Mouse (Mus musculus) liver, embryonic 16.5 days (tissue): ENCODE data around the gene St7l. TPM values are rescaled to one million over a fixed set of nuclear protein-coding genes. Genes with fewer than 3 reads are reported as not detected.

Experiments used
- ATAC-seq: fragments of 200-750 bp; cut with Nextera tagmentation; 2 replicates; pipeline ENCODE4 v1.8.0; 2017; ENCODE audit warnings: low read depth, mild to moderate bottlenecking, moderate number of reproducible peaks, moderate library complexity
- H3K27ac ChIP-seq: fragments of 300-500 bp; sonication (generic); 2 replicates; pipeline ENCODE4 v1.5.1; 2014; ENCODE audit warnings: mild to moderate bottlenecking, low read length
- H3K27me3 ChIP-seq: fragments of 300-500 bp; sonication (generic); 2 replicates; pipeline ENCODE4 v1.6.1; 2014; ENCODE audit warnings: low read depth, low read length, mixed read lengths; ENCODE audit not compliant: control insufficient read depth, insufficient read depth
- H3K36me3 ChIP-seq: fragments of 300-500 bp; sonication (generic); 2 replicates; pipeline ENCODE4 v1.6.1; 2014; ENCODE audit warnings: mild to moderate bottlenecking; ENCODE audit not compliant: control insufficient read depth, insufficient read depth
- H3K4me1 ChIP-seq: fragments of 300-500 bp; sonication (generic); 2 replicates; pipeline ENCODE4 v1.6.1; 2014; ENCODE audit warnings: low read depth, low read length, mixed read lengths; ENCODE audit not compliant: control insufficient read depth
- H3K4me2 ChIP-seq: fragments of 300-500 bp; sonication (generic); 2 replicates; pipeline ENCODE4 v1.6.1; 2014; ENCODE audit warnings: low read depth, low read length, mixed read lengths
- H3K4me3 ChIP-seq: fragments of 300-500 bp; sonication (generic); 2 replicates; pipeline ENCODE4 v1.5.1; 2014; ENCODE audit warnings: low read depth, mild to moderate bottlenecking, low read length
- H3K9ac ChIP-seq: fragments of 300-500 bp; sonication (generic); 2 replicates; pipeline ENCODE4 v1.6.1; 2014; ENCODE audit warnings: low read depth, low read length
- H3K9me3 ChIP-seq: fragments of 300-500 bp; sonication (generic); replicated peaks from 2 replicates; pipeline ENCODE4 v1.6.1; 2016; ENCODE audit warnings: low read length; ENCODE audit not compliant: control insufficient read depth
- WGBS: fragments of 180-500 bp; shearing (Covaris S2); extraction: QIAGEN DNeasy Blood & Tissue Kit; methylation state at CpG from one replicate; pipeline ENCODE4 v1.1.7; 2014; ENCODE audit not compliant: insufficient replicate concordance; 5-methylcytosine and 5-hydroxymethylcytosine counted together
- polyA plus RNA-seq: library from polyadenylated mRNA; unstranded; fragments of >200 nt; fragmentation: Nextera tagmentation; extraction: Ambion mirVana; gene quantifications from 2 replicates; pipeline ENCODE4 v1.2.1, GENCODE M21; 2015

St7l gene
- polyA plus RNA-seq, 1 experiment from 2014 or later = 13.3 TPM

GRCm38 (mm10) chr3:104963331-104964276 lies 99.8 kb downstream of the St7l start:
- no peak overlapping the region for H3K9ac ChIP-seq
- 21% methylated on average over 12 of the region's 13 CpGs for WGBS
- no peaks in the 10 kb centered on the region for H3K36me3 ChIP-seq
- H3K4me1 ChIP-seq = peaks cover 6% of the 10 kb centered on the region
- no peak for ATAC-seq
- H3K27ac ChIP-seq = no peak overlapping the region
- H3K27me3 ChIP-seq = peaks cover 56% of the 10 kb centered on the region
- no peak overlapping the region for H3K4me2 ChIP-seq
- H3K4me3 ChIP-seq = no peak overlapping the region
- H3K9me3 ChIP-seq = no peaks in the 10 kb centered on the region

GRCm38 (mm10) chr3:104965070-104965855 lies 101.5 kb downstream of the St7l start:
- no peaks in the 10 kb centered on the region for H3K9me3 ChIP-seq
- no peak overlapping the region for H3K4me3 ChIP-seq
- ATAC-seq = no peak
- H3K27ac ChIP-seq = no peak overlapping the region
- no peak overlapping the region for H3K9ac ChIP-seq
- no peaks in the 10 kb centered on the region for H3K36me3 ChIP-seq
- WGBS = 56% methylated on average over 8 of the region's 8 CpGs
- no peak overlapping the region for H3K4me2 ChIP-seq
- H3K4me1 ChIP-seq = peaks cover 6% of the 10 kb centered on the region
- H3K27me3 ChIP-seq = peaks cover 43% of the 10 kb centered on the region

- peaks cover 35% of the 10 kb centered on the region for H3K27me3 ChIP-seq
Measured at GRCm38 (mm10) chr3:104965991-104966554, 102.3 kb downstream of the St7l start.

GRCm38 (mm10) chr3:104967548-104968300 lies 103.9 kb downstream of the St7l start:
- peaks cover 19% of the 10 kb centered on the region for H3K27me3 ChIP-seq
- no peaks in the 10 kb centered on the region for H3K9me3 ChIP-seq
- H3K9ac ChIP-seq = peak overlapping the region; percentile 41
- H3K36me3 ChIP-seq = no peaks in the 10 kb centered on the region
- ATAC-seq = peak; percentile 43; the same call in 1 of the 2 replicates
- no peaks in the 10 kb centered on the region; the same call in 1 of the 2 replicates for H3K4me1 ChIP-seq
- H3K27ac ChIP-seq = no peak overlapping the region
- WGBS = 1% methylated on average over 48 of the region's 49 CpGs
- peak overlapping the region; percentile 62 for H3K4me2 ChIP-seq
- H3K4me3 ChIP-seq = peak overlapping the region; percentile 54

More at GRCm38 (mm10) chr3:104965991-104966554, 102.3 kb downstream of the St7l start:
- ATAC-seq = no peak
- Histone ChIP-seq H3K4me1 (peaks cover 6% of the 10 kb centered on the region), H3K4me3 (no peak overlapping the region), H3K9me3 (no peaks in the 10 kb centered on the region), H3K27ac (no peak overlapping the region), H3K9ac (no peak overlapping the region), H3K36me3 (no peaks in the 10 kb centered on the region), H3K4me2 (no peak overlapping the region)
- 59% methylated on average over 7 of the region's 7 CpGs for WGBS

Other genes starting within 250 kb of the St7l start
- gene Slc16a1, start 225.3 kb upstream of the St7l start, polyA plus RNA-seq = 87.4 and 87.5 TPM in 2 replicates
- gene Ppm1j, start 82.9 kb upstream of the St7l start, polyA plus RNA-seq = 0.23 and 0.27 TPM in 2 replicates
- gene Fam19a3, start 82.2 kb upstream of the St7l start, polyA plus RNA-seq = 0.04 TPM in 1 of 2 replicates, not detected in the other
- 20.3 and 21.9 TPM in 2 replicates for gene Rhoc, start 75.6 kb upstream of the St7l start, polyA plus RNA-seq
- 33.8 and 36.2 TPM in 2 replicates for gene Mov10, start 45.4 kb upstream of the St7l start, polyA plus RNA-seq
- 73.3 and 79.1 TPM in 2 replicates for gene Capza1, start 500 bp downstream of the St7l start, polyA plus RNA-seq
- 0.11 and 0.19 TPM in 2 replicates for gene Wnt2b, start 97.9 kb downstream of the St7l start, polyA plus RNA-seq
- 2.1 and 3.3 TPM in 2 replicates for gene Cttnbp2nl, start 189.1 kb downstream of the St7l start, polyA plus RNA-seq
- not detected in 2 replicates for gene 4930564D02Rik, start 202.8 kb downstream of the St7l start, polyA plus RNA-seq